Mouse (Mus musculus): ENCODE measurements at regions not wholly inside any gene's neighbourhood (a gene's known extent, or its start where the extent isn't known, plus 50 kb on each side); places are given as distances from the start of the nearest gene placed in this dataset.

DNA sequence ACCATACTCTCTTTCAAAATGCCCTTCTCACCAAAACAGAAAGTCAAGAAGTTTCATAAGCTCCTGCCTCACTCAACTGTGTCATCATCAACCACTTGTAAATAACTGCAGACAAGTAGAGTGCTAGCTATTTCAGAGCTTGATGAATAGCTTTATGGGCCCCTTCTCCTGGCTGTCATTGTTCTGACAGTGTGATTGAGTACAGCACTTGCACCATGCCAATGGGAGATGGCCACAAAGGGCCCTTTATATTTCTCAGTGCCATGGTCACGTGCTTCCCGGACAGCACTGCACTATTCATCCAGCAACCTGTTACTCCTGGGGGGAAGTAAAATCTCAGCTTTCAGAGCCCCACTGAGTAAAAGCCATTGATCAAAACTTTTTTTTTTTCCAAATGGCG, 225.7 kb upstream of the Smc2 start:
- no peak for TF ChIP-seq CTCF (IDR thresholded peaks at IDR 0.05; ENCODE audit: low read depth)
- no peak for TF ChIP-seq EP300 (optimal IDR thresholded peaks at IDR 0.05)

Data from stomach, postnatal 0 days (tissue).